Mouse (Mus musculus) bone marrow, adult 2 months (tissue): Measurements from ENCODE around the gene D8Ertd738e. TPM values are rescaled to one million over a fixed set of nuclear protein-coding genes. Genes with fewer than 3 reads are reported as not detected.

Source experiments
- H3K27ac ChIP-seq: fragments of 200-500 bp; 2 replicates; pipeline ENCODE4 v1.5.1; 2012; ENCODE audit warnings: low read depth, mild to moderate bottlenecking, control low read depth, inconsistent platforms, low read length; ENCODE audit not compliant: control insufficient read depth, poor library complexity, insufficient read depth
- H3K4me1 ChIP-seq: fragments of 200-500 bp; 2 replicates; pipeline ENCODE4 v1.6.1; 2011; ENCODE audit warnings: low read length; ENCODE audit not compliant: control insufficient read depth, insufficient read depth
- H3K4me3 ChIP-seq: fragments of 200-500 bp; replicated peaks from 2 replicates; pipeline ENCODE3; 2011; ENCODE audit warnings: mild to moderate bottlenecking, low read depth, low read length, control low read depth; ENCODE audit not compliant: control insufficient read depth
- CTCF ChIP-seq: fragments of 200-500 bp; IDR thresholded peaks from 2 replicates; pipeline ENCODE4 v1.5.1; 2011; ENCODE audit warnings: low read length, control low read depth; ENCODE audit not compliant: control insufficient read depth, insufficient read depth
- POLR2A ChIP-seq: fragments of 200-500 bp; IDR thresholded peaks from 2 replicates; pipeline ENCODE4 v1.6.1; 2011; ENCODE audit warnings: low read depth, mild to moderate bottlenecking, control low read depth, low read length, borderline replicate concordance; ENCODE audit not compliant: control insufficient read depth
- WGBS: fragments of 180-500 bp; shearing (Covaris S2); methylation state at CpG from one replicate; pipeline ENCODE4 v1.1.7; 2018; 5-methylcytosine and 5-hydroxymethylcytosine counted together
- polyA plus RNA-seq: library from polyadenylated mRNA; stranded (reverse); fragments of >200 nt; gene quantifications from 2 replicates; pipeline ENCODE4 v1.2.4, GENCODE M21; 2011; ENCODE audit warnings: low replicate concordance; ENCODE audit not compliant: missing spikeins, insufficient read depth, insufficient read length

The D8Ertd738e gene
- polyA plus RNA-seq, 1 experiment, result 196 TPM

DNA sequence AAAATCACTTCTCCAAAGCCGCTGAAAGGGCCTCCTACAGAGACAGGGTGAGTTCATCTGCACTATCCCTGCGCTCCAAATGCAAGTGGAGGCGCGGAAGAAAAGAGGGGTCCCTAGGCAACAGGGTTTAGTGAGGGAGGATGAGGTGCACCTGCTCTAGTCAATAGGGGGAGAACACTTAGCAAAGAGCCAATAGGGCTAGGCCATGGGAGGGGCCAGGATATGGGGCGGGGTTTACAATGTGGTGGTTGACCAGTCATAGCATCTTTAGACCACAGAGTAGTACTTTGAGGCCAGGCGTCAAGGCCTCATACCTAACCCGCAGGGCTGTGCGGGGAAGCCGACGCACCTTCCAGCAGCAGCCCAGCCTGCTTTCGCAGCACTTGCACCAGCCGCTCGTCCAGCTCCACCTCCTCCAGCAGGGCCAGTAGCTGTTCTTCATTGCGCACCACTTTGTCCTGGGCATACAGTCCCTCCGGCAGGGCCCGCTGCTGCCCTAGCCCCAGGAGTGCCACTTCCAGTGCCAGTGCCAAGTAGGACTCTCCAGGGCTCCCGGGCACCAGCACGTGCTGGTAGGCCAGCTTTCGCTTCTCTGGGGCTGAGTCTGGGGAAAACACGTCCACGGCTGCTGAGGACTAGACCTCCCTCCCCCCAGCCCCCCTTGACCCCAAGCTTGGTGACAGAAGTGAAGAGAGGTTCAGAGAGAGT, 26.0 kb downstream of the D8Ertd738e start:
- no peak overlapping the region for H3K27ac ChIP-seq
- WGBS, result 79% methylated on average over 21 of the region's 21 CpGs

DNA sequence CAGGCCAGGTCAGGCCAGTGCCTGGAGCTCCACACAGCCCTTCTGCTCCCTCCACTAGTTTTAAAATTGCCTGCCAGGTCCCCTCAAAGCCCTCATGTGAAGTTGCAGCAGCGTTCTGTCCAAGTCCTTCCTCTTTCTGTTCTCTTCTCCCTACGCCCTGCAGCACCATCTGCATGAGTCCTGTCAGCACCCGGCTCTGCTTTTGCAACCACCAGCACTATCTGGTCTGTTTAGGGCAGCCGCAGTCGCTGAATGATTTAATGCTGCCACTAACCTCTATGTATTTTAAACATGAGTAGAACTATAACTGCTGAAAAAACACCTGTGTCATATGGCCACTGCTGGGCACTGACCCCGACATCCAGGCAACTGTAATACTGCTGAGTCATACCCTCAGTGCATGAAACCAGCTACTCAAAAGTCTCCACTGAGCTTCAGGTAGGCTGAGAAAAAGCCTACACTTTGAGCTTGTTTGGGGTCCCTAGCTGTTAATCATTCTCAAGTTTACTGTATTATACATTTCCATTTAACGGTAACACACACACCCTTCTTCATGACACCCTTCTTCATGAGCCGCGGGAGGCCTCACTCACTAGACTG, 26.9 kb downstream of the D8Ertd738e start:
- no peak overlapping the region for H3K4me3 ChIP-seq
- peak overlapping the region; percentile 81 for H3K27ac ChIP-seq
- TF ChIP-seq POLR2A (peak; percentile 43; the same call in 1 of the 2 replicates), CTCF (no peak)
- WGBS, result 23% methylated on average over 9 of the region's 9 CpGs
- H3K4me1 ChIP-seq, result peaks cover 3% of the 10 kb centered on the region

More for the DNA sequence above, 26.0 kb downstream of the D8Ertd738e start:
- H3K4me3 ChIP-seq, result no peak overlapping the region
- no peak for TF ChIP-seq CTCF
- TF ChIP-seq POLR2A, result no peak
- H3K4me1 ChIP-seq, result peaks cover 3% of the 10 kb centered on the region; the same call in 1 of the 2 replicates

DNA sequence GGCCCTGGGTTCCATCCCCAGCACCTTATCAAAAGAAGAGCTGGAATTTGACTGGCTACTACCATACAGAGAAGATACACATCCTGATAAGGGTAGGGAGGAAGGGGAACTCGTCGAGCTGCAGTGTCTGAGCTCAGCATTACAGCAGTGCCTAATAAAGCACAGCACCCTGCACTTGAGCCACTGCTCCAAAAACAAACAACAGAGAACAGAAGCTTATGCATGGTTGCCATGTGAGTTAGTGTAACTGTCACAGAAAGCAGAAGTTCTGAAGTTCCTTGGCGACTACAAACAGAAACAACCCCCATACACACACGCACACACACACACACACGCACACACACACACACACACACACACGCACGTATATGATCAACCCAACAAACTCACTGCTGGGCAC, 29.4 kb downstream of the D8Ertd738e start:
- peak overlapping the region; percentile 18 for H3K27ac ChIP-seq
- WGBS, result 18% methylated on average over 7 of the region's 7 CpGs
- TF ChIP-seq CTCF, result no peak
- TF ChIP-seq POLR2A, result no peak

DNA sequence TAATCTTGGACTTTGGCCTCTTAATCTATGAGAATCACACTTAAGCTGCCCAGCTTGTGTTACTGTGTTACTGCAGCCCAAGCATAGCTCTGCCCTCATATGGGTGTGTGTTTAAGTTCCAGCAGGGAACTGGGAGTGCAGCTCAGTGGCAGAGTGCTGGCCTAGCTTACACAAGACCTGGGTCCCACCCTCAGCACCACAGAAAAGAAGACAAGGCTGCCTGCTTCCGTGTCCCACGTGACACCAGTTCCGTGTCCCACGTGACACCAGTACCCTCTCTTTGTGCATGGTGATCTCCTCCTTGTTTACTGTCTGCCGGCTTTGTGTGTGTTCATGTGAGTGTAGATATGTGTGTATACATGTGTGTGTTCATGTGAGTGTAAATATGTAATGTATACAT, 31.4 kb downstream of the D8Ertd738e start:
- H3K4me3 ChIP-seq, result no peak overlapping the region
- H3K27ac ChIP-seq, result peak overlapping the region; percentile 50
- WGBS, result 81% methylated on average over 5 of the region's 5 CpGs
- H3K4me1 ChIP-seq, result peaks cover 3% of the 10 kb centered on the region
- no peak for TF ChIP-seq CTCF
- no peak for TF ChIP-seq POLR2A

More for the DNA sequence above, 29.4 kb downstream of the D8Ertd738e start:
- Histone ChIP-seq H3K4me3 (no peak overlapping the region), H3K4me1 (peaks cover 3% of the 10 kb centered on the region)

DNA sequence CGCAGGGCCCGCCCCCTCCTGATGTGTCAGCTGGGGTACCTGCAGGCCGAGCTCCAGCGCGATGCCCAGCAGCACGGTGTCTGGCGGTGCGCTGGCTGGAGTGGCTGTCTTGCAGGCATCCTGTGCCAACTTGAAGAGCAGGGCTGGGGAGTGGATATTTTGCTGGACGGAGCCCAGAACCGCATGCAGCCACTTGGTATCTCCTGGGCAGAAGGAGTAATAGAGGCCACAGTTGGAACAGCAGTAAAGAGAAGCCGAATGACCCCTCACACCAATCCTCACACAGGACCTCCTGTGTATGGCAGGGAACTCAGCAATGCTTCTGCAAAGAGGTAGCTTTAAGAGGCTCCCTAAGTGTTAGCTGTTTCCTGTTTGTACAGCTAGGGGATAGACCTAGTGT, 32.3 kb downstream of the D8Ertd738e start:
- Histone ChIP-seq H3K4me1 (peaks cover 3% of the 10 kb centered on the region), H3K4me3 (no peak overlapping the region), H3K27ac (no peak overlapping the region)
- TF ChIP-seq CTCF (no peak), POLR2A (no peak)
- 92% methylated on average over 11 of the region's 11 CpGs for WGBS

DNA sequence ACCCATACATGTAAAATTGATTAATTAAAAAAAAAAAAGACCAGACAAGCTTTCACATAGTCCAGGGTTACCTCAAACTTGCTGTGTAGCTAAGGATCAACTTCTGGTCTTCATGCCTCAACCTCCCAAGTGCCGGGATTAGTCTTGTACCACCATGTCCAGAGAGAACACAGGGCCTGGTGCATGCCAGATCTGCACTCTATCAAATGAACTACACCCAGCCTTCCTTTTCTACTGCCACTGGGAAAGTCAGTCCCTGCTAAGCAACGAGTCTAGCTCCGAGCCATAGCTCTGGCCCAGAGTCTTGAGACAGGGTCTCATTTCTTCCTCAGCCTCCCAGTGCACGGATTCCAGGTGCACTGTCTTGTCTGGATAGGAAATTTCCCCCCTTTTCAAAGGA, 36.2 kb downstream of the D8Ertd738e start:
- Histone ChIP-seq H3K4me1 (peaks cover 4% of the 10 kb centered on the region), H3K4me3 (no peak overlapping the region), H3K27ac (no peak overlapping the region)
- 84% methylated on average over 4 of the region's 4 CpGs for WGBS
- no peak for TF ChIP-seq CTCF
- no peak for TF ChIP-seq POLR2A

DNA sequence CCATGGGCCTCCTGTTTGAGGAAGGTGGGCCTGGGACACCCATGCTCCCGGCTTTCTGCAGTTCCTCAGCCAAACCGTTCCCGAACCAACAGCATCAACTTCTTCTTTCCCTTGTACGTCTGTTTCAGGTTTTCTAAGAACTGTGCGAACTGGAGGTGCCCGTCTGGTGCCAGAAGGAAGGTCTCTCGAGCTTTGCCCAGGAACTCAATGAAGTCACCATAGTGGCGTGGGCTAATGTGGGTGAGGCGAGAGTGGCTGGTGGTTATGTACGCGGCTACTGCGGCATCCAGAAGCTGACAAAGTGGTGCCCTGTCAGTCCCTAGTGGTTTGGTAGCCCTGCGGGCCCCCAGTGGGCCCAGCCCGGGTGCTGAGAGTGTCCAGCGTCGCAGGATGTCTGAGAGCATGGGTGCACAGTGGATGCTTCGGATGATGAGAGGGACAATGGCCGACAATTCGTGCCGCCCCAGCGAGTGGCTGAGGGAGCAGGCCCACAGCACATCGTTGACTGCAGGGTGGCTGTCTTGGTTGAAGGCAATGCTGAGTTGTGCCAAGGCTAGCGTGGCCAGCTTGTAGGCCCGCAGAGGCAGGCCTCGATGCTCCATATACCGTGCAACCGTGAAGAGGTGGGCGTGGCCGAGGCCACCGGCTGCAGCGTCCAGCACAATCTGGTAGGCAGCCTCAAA, 37.5 kb downstream of the D8Ertd738e start:
- whole genome bisulfite sequencing, result 87% methylated on average over 31 of the region's 31 CpGs
- peaks cover 6% of the 10 kb centered on the region; the same call in 1 of the 2 replicates for H3K4me1 ChIP-seq

DNA sequence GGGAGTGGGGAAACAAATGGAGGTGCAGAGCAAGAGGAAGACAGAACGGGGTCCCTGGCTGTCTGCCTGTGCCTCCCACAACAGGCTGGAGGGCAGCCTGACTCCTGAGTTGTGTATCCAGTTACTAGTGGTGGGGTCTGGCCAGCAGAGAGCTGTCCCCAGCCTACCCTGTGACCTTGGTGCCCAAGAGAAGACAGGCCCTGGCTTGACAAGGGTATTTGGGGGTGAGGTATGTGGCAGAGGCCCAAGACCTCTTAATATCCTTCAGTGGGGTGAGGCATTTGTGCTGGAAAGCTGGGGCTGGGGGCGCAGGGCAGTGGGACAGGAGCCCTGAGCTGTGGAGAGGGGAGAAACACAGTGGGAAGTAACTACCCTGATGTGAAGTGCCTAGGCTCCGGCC, 38.3 kb downstream of the D8Ertd738e start:
- Histone ChIP-seq H3K4me1 (peaks cover 6% of the 10 kb centered on the region; the same call in 1 of the 2 replicates), H3K4me3 (no peak overlapping the region), H3K27ac (no peak overlapping the region)
- WGBS, result 79% methylated on average over 3 of the region's 3 CpGs
- TF ChIP-seq CTCF (no peak), POLR2A (no peak)

More for the DNA sequence above, 37.5 kb downstream of the D8Ertd738e start:
- H3K4me3 ChIP-seq, result no peak overlapping the region
- TF ChIP-seq POLR2A (no peak), CTCF (no peak)
- no peak overlapping the region for H3K27ac ChIP-seq
